Mouse (Mus musculus): ENCODE measurements around the gene Rela. TPM values are rescaled to one million over a fixed set of nuclear protein-coding genes. Genes with fewer than 3 reads are reported as not detected.
"Not testable (repeated sequence)": the region's sequence is repeated elsewhere in the genome, so short reads cannot be mapped to it uniquely, and the experiment has no call there.

Rela gene
- polyA plus RNA-seq, 1 experiment = 118 TPM

- TF ChIP-seq CTCF (IDR thresholded peaks at IDR 0.05; ENCODE audit: insufficient read depth, low read length) (no peak), POLR2A (IDR thresholded peaks at IDR 0.05; ENCODE audit: borderline replicate concordance, extremely low read depth, low read depth, low read length) (no peak)
- no peak for DNase-seq
- no peak overlapping the region for H3K4me3 ChIP-seq (replicated peaks; ENCODE audit: extremely low read depth, low read depth, low read length)
- peaks cover 6% of the 10 kb centered on the region; the same call in 1 of the 2 replicates for H3K4me1 ChIP-seq (ENCODE audit: control insufficient read depth, insufficient read depth, low read length)
- 93% methylated on average over 19 of the region's 19 CpGs for WGBS
These were observed 48.1 kb downstream of the Rela start for GRCm38 (mm10) chr19:5685431-5685830.

GRCm38 (mm10) chr19:5685861-5686260, 48.6 kb downstream of the Rela start:
- TF ChIP-seq CTCF (IDR thresholded peaks at IDR 0.05; ENCODE audit: insufficient read depth, low read length) (no peak), POLR2A (IDR thresholded peaks at IDR 0.05; ENCODE audit: borderline replicate concordance, extremely low read depth, low read depth, low read length) (no peak)
- 94% methylated on average over 11 of the region's 11 CpGs for WGBS
- H3K4me3 ChIP-seq (replicated peaks; ENCODE audit: extremely low read depth, low read depth, low read length) = no peak overlapping the region
- no peak for DNase-seq
- H3K4me1 ChIP-seq (ENCODE audit: control insufficient read depth, insufficient read depth, low read length) = peaks cover 9% of the 10 kb centered on the region; the same call in 1 of the 2 replicates

- no peak for DNase-seq
- 84% methylated on average over 13 of the region's 13 CpGs for WGBS
- TF ChIP-seq CTCF (IDR thresholded peaks at IDR 0.05; ENCODE audit: insufficient read depth, low read length) = no peak
- no peak for TF ChIP-seq POLR2A (IDR thresholded peaks at IDR 0.05; ENCODE audit: borderline replicate concordance, extremely low read depth, low read depth, low read length)
- H3K4me3 ChIP-seq (replicated peaks; ENCODE audit: extremely low read depth, low read depth, low read length) = no peak overlapping the region
- peaks cover 11% of the 10 kb centered on the region; the same call in 1 of the 2 replicates for H3K4me1 ChIP-seq (ENCODE audit: control insufficient read depth, insufficient read depth, low read length)
These were observed 49.2 kb downstream of the Rela start for GRCm38 (mm10) chr19:5686437-5686836.

- DNase-seq; H3K4me3 ChIP-seq (replicated peaks; ENCODE audit: extremely low read depth, low read depth, low read length): not testable (repeated sequence)
- 92% methylated on average over 12 of the region's 12 CpGs for WGBS
- H3K4me1 ChIP-seq (ENCODE audit: control insufficient read depth, insufficient read depth, low read length) = peaks cover 11% of the 10 kb centered on the region; the same call in 1 of the 2 replicates
These were observed 49.7 kb downstream of the Rela start for GRCm38 (mm10) chr19:5686954-5687353.

- TF ChIP-seq POLR2A (IDR thresholded peaks at IDR 0.05; ENCODE audit: borderline replicate concordance, extremely low read depth, low read depth, low read length) (no peak), CTCF (IDR thresholded peaks at IDR 0.05; ENCODE audit: insufficient read depth, low read length) (no peak)
These were observed 50.5 kb downstream of the Rela start for GRCm38 (mm10) chr19:5687738-5688137.

GRCm38 (mm10) chr19:5688200-5689087, 51.2 kb downstream of the Rela start, which contains the start of the genes Map3k11 and Pcnx3:
Gene Map3k11, plus strand, starts transcription at chr19:5688742.
Gene Pcnx3, minus strand, starts transcription at chr19:5688908.
- Histone ChIP-seq H3K4me3 (replicated peaks; ENCODE audit: extremely low read depth, low read depth, low read length) (peak within 1 kb of the TSS; percentile 97), H3K4me1 (ENCODE audit: control insufficient read depth, insufficient read depth, low read length) (peaks cover 15% of the 10 kb centered on the region)
- peak; percentile 92 for DNase-seq
- TF ChIP-seq CTCF (IDR thresholded peaks at IDR 0.05; ENCODE audit: insufficient read depth, low read length) = no peak
- TF ChIP-seq POLR2A (IDR thresholded peaks at IDR 0.05; ENCODE audit: borderline replicate concordance, extremely low read depth, low read depth, low read length) = peak; percentile 64; the same call in 1 of the 2 replicates
- under 1% methylated on average over 69 of the region's 69 CpGs for WGBS

More at GRCm38 (mm10) chr19:5687738-5688137, 50.5 kb downstream of the Rela start:
- H3K4me1 ChIP-seq (ENCODE audit: control insufficient read depth, insufficient read depth, low read length) = peaks cover 11% of the 10 kb centered on the region; the same call in 1 of the 2 replicates
- H3K4me3 ChIP-seq (replicated peaks; ENCODE audit: extremely low read depth, low read depth, low read length) = peak overlapping the region; percentile 97
- 21% methylated on average over 9 of the region's 9 CpGs for WGBS
- no peak for DNase-seq

- WGBS = under 1% methylated on average over 7 of the region's 7 CpGs
- TF ChIP-seq CTCF (IDR thresholded peaks at IDR 0.05; ENCODE audit: insufficient read depth, low read length) (no peak), POLR2A (IDR thresholded peaks at IDR 0.05; ENCODE audit: borderline replicate concordance, extremely low read depth, low read depth, low read length) (no peak)
- Histone ChIP-seq H3K4me3 (replicated peaks; ENCODE audit: extremely low read depth, low read depth, low read length) (peak overlapping the region; percentile 97), H3K4me1 (ENCODE audit: control insufficient read depth, insufficient read depth, low read length) (peaks cover 20% of the 10 kb centered on the region)
- DNase-seq = no peak
These were observed 51.8 kb downstream of the Rela start for GRCm38 (mm10) chr19:5689088-5689428.

GRCm38 (mm10) chr19:5689565-5690342, 52.5 kb downstream of the Rela start:
- peak; percentile 83; the same call in 1 of the 2 replicates for TF ChIP-seq POLR2A (IDR thresholded peaks at IDR 0.05; ENCODE audit: borderline replicate concordance, extremely low read depth, low read depth, low read length)
- TF ChIP-seq CTCF (IDR thresholded peaks at IDR 0.05; ENCODE audit: insufficient read depth, low read length) = no peak
- 2% methylated on average over 42 of the region's 42 CpGs for WGBS

GRCm38 (mm10) chr19:5690343-5690735, 53.1 kb downstream of the Rela start:
- Histone ChIP-seq H3K4me1 (ENCODE audit: control insufficient read depth, insufficient read depth, low read length) (peaks cover 20% of the 10 kb centered on the region), H3K4me3 (replicated peaks; ENCODE audit: extremely low read depth, low read depth, low read length) (peak overlapping the region; percentile 97)
- WGBS = 19% methylated on average over 15 of the region's 15 CpGs
- no peak for DNase-seq
- TF ChIP-seq POLR2A (IDR thresholded peaks at IDR 0.05; ENCODE audit: borderline replicate concordance, extremely low read depth, low read depth, low read length) = 0 out of 2 replicates have a peak, but pooled peaks have one; percentile 6
- no peak for TF ChIP-seq CTCF (IDR thresholded peaks at IDR 0.05; ENCODE audit: insufficient read depth, low read length)

More at GRCm38 (mm10) chr19:5689565-5690342, 52.5 kb downstream of the Rela start:
- DNase-seq = peak; percentile 90
- Histone ChIP-seq H3K4me1 (ENCODE audit: control insufficient read depth, insufficient read depth, low read length) (peaks cover 20% of the 10 kb centered on the region), H3K4me3 (replicated peaks; ENCODE audit: extremely low read depth, low read depth, low read length) (peak overlapping the region; percentile 97)
